Mouse (Mus musculus): Measurements from ENCODE around the gene Tex26.

- TF ChIP-seq POLR2A (IDR thresholded peaks at IDR 0.05; ENCODE audit: borderline replicate concordance, extremely low read depth, insufficient read depth, insufficient read length, poor library complexity, severe bottlenecking): no peak
- TF ChIP-seq CTCF (IDR thresholded peaks at IDR 0.05; ENCODE audit: borderline replicate concordance, extremely low read depth, insufficient read depth, insufficient read length): no peak
Observed at GRCm38 (mm10) chr5:149495655-149496054, 56.2 kb downstream of the Tex26 start.
